Mouse (Mus musculus) megakaryocyte-erythroid progenitor cell, adult 5-6 weeks (primary cell): Measurements from ENCODE around the gene Hist3h2a. TPM values are rescaled to one million over a fixed set of nuclear protein-coding genes. Genes with fewer than 3 reads are reported as not detected.

Experiments
- total RNA-seq, 2 experiments: library from RNA; stranded (forward) in 1 of 2; stranded (reverse) in 1 of 2; fragments of 200-1000, 215-1000 nt in 1 of 2; fragments of >200 nt in 1 of 2; fragmentation: Nextera tagmentation in 1 of 2; gene quantifications; 2 replicates each; pipeline ENCODE4 v1.2.3; 2014 to 2017

The Hist3h2a gene
- total RNA-seq, 2 experiments from 2014 or later, result 29.7 to 296 TPM

Other genes starting within 250 kb of the Hist3h2a start
- gene Olfr318, start 230.7 kb upstream of the Hist3h2a start, total RNA-seq (2014; fragmentation: Nextera tagmentation), result not detected in 2 replicates
- gene Olfr318, start 230.7 kb upstream of the Hist3h2a start, total RNA-seq (2017), result not detected in 2 replicates
- gene Olfr317, start 215.5 kb upstream of the Hist3h2a start, total RNA-seq (2014; fragmentation: Nextera tagmentation), result not detected in 2 replicates
- gene Olfr317, start 215.5 kb upstream of the Hist3h2a start, total RNA-seq (2017), result not detected in 2 replicates
- gene Olfr316, start 202.0 kb upstream of the Hist3h2a start, total RNA-seq (2014; fragmentation: Nextera tagmentation), result not detected in 2 replicates
- not detected in 2 replicates for gene Olfr316, start 202.0 kb upstream of the Hist3h2a start, total RNA-seq (2017)
- gene Olfr315, start 181.5 kb upstream of the Hist3h2a start, total RNA-seq (2014; fragmentation: Nextera tagmentation), result not detected in 2 replicates
- gene Olfr315, start 181.5 kb upstream of the Hist3h2a start, total RNA-seq (2017), result not detected in 2 replicates
- not detected in 2 replicates for gene Olfr314, start 171.7 kb upstream of the Hist3h2a start, total RNA-seq (2014; fragmentation: Nextera tagmentation)
- not detected in 2 replicates for gene Olfr314, start 171.7 kb upstream of the Hist3h2a start, total RNA-seq (2017)
- gene Fam183b, start 152.7 kb upstream of the Hist3h2a start, total RNA-seq (2014; fragmentation: Nextera tagmentation), result not detected in 2 replicates
- not detected in 2 replicates for gene Fam183b, start 152.7 kb upstream of the Hist3h2a start, total RNA-seq (2017)
- not detected in 2 replicates for gene Olfr313, start 139.7 kb upstream of the Hist3h2a start, total RNA-seq (2014; fragmentation: Nextera tagmentation)
- not detected in 2 replicates for gene Olfr313, start 139.7 kb upstream of the Hist3h2a start, total RNA-seq (2017)
- not detected in 2 replicates for gene Olfr312, start 125.4 kb upstream of the Hist3h2a start, total RNA-seq (2014; fragmentation: Nextera tagmentation)
- not detected in 2 replicates for gene Olfr312, start 125.4 kb upstream of the Hist3h2a start, total RNA-seq (2017)
- gene Olfr311, start 115.4 kb upstream of the Hist3h2a start, total RNA-seq (2014; fragmentation: Nextera tagmentation), result not detected in 2 replicates
- gene Olfr311, start 115.4 kb upstream of the Hist3h2a start, total RNA-seq (2017), result not detected in 2 replicates
- gene Gm12258, start 107.5 kb upstream of the Hist3h2a start, total RNA-seq (2014; fragmentation: Nextera tagmentation), result 3.4 and 6.6 TPM in 2 replicates
- 0.75 and 7.4 TPM in 2 replicates for gene Gm12258, start 107.5 kb upstream of the Hist3h2a start, total RNA-seq (2017)
- 4.5 and 7.1 TPM in 2 replicates for gene 2810021J22Rik, start 87.5 kb upstream of the Hist3h2a start, total RNA-seq (2014; fragmentation: Nextera tagmentation)
- gene 2810021J22Rik, start 87.5 kb upstream of the Hist3h2a start, total RNA-seq (2017), result 3.5 and 4.9 TPM in 2 replicates
- gene Zfp39, start 50.5 kb upstream of the Hist3h2a start, total RNA-seq (2014; fragmentation: Nextera tagmentation), result 19.2 and 24.5 TPM in 2 replicates
- gene Zfp39, start 50.5 kb upstream of the Hist3h2a start, total RNA-seq (2017), result 18.3 and 20.5 TPM in 2 replicates
- 34.1 and 34.2 TPM in 2 replicates for gene Btnl10, start 36.8 kb upstream of the Hist3h2a start, total RNA-seq (2014; fragmentation: Nextera tagmentation)
- 11.5 and 18.8 TPM in 2 replicates for gene Btnl10, start 36.8 kb upstream of the Hist3h2a start, total RNA-seq (2017)
- 115 and 146 TPM in 2 replicates for gene Rnf187, start 15.8 kb upstream of the Hist3h2a start, total RNA-seq (2014; fragmentation: Nextera tagmentation)
- gene Rnf187, start 15.8 kb upstream of the Hist3h2a start, total RNA-seq (2017), result 101 and 108 TPM in 2 replicates
- 21.1 and 27.6 TPM in 2 replicates for gene Hist3h2ba, start 5.8 kb upstream of the Hist3h2a start, total RNA-seq (2014; fragmentation: Nextera tagmentation)
- 6.3 and 6.5 TPM in 2 replicates for gene Hist3h2ba, start 5.8 kb upstream of the Hist3h2a start, total RNA-seq (2017)
- gene Trim17, start within 50 bp of the Hist3h2a start, total RNA-seq (2014; fragmentation: Nextera tagmentation), result not detected in 2 replicates
- not detected in 2 replicates for gene Trim17, start within 50 bp of the Hist3h2a start, total RNA-seq (2017)
- 22.7 and 28.2 TPM in 2 replicates for gene Trim11, start 23.4 kb downstream of the Hist3h2a start, total RNA-seq (2014; fragmentation: Nextera tagmentation)
- gene Trim11, start 23.4 kb downstream of the Hist3h2a start, total RNA-seq (2017), result 13.9 and 19.2 TPM in 2 replicates
- gene Obscn, start 181.7 kb downstream of the Hist3h2a start, total RNA-seq (2014; fragmentation: Nextera tagmentation), result 0.37 and 0.52 TPM in 2 replicates
- gene Obscn, start 181.7 kb downstream of the Hist3h2a start, total RNA-seq (2017), result under 0.01 and 0.23 TPM in 2 replicates
- gene Iba57, start 209.1 kb downstream of the Hist3h2a start, total RNA-seq (2014; fragmentation: Nextera tagmentation), result 14.3 and 26.1 TPM in 2 replicates
- gene Iba57, start 209.1 kb downstream of the Hist3h2a start, total RNA-seq (2017), result 11.2 and 11.9 TPM in 2 replicates
- 0.55 TPM in 1 of 2 replicates, not detected in the other for gene Gjc2, start 228.5 kb downstream of the Hist3h2a start, total RNA-seq (2014; fragmentation: Nextera tagmentation)
- not detected in 2 replicates for gene Gjc2, start 228.5 kb downstream of the Hist3h2a start, total RNA-seq (2017)
- gene Guk1, start 237.5 kb downstream of the Hist3h2a start, total RNA-seq (2014; fragmentation: Nextera tagmentation), result 72.9 and 91.5 TPM in 2 replicates
- gene Guk1, start 237.5 kb downstream of the Hist3h2a start, total RNA-seq (2017), result 52.0 and 72.3 TPM in 2 replicates
- 49.2 and 76.8 TPM in 2 replicates for gene Mrpl55, start 247.8 kb downstream of the Hist3h2a start, total RNA-seq (2014; fragmentation: Nextera tagmentation)
- 57.4 and 106 TPM in 2 replicates for gene Mrpl55, start 247.8 kb downstream of the Hist3h2a start, total RNA-seq (2017)